Mouse (Mus musculus): ENCODE measurements around the gene Sept11. TPM values are rescaled to one million over a fixed set of nuclear protein-coding genes. Genes with fewer than 3 reads are reported as not detected.

The Sept11 gene
- polyA plus RNA-seq, 1 experiment: 102 TPM

GRCm38 (mm10) chr5:93136956-93137586, 43.8 kb downstream of the Sept11 start:
- Histone ChIP-seq H3K27me3 (ENCODE audit: control insufficient read depth, insufficient read depth, insufficient read length) (no peaks in the 10 kb centered on the region), H3ac (ENCODE audit: control insufficient read depth, insufficient read length, low read depth) (no peak overlapping the region), H3K79me2 (ENCODE audit: control insufficient read depth, insufficient read depth) (peaks cover 75% of the 10 kb centered on the region), H3K4me3 (ENCODE audit: insufficient read depth, poor library complexity, severe bottlenecking) (no peak overlapping the region), H3K36me3 (ENCODE audit: control insufficient read depth, insufficient read depth) (peaks cover 37% of the 10 kb centered on the region), H3K79me3 (ENCODE audit: low read depth) (peaks cover 61% of the 10 kb centered on the region)
- TF ChIP-seq USF1 (IDR thresholded peaks at IDR 0.05; ENCODE audit: low read depth) (no peak), CTCF (IDR thresholded peaks at IDR 0.05; ENCODE audit: control insufficient read depth, insufficient read depth, insufficient read length) (no peak), FOSL1 (IDR thresholded peaks at IDR 0.05; ENCODE audit: insufficient read depth, low read length, poor library complexity, severe bottlenecking) (no peak), CEBPB (IDR thresholded peaks at IDR 0.05; ENCODE audit: low read depth) (no peak), MYOD1 (IDR thresholded peaks at IDR 0.05; ENCODE audit: control insufficient read depth, insufficient read length, low read depth) (no peak), MYOG (IDR thresholded peaks at IDR 0.05; ENCODE audit: control insufficient read depth, extremely low read depth, insufficient read length) (no peak), MAX (IDR thresholded peaks at IDR 0.05) (no peak)

DNA sequence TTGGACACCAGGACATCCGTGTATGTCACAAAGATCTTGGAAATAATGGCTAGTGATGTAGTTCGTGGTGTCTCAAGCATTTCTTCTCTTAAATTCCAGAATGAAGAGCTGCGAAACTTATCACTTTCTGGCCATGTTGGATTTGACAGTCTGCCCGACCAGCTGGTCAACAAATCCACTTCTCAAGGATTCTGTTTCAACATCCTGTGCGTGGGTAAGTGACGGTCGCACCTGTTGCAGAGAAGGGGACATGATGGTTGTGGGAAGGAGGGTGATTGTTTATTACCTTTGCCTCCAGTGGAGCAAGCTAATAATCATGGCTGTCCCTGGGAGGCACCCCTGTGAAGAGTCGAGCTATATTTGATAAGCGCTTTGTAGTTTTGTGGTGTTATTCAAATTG, 46.1 kb downstream of the Sept11 start:
- Histone ChIP-seq H3K27me3 (ENCODE audit: control insufficient read depth, insufficient read depth, insufficient read length) (no peaks in the 10 kb centered on the region), H3K79me2 (ENCODE audit: control insufficient read depth, insufficient read depth) (peaks cover 69% of the 10 kb centered on the region), H3K36me3 (ENCODE audit: control insufficient read depth, insufficient read depth) (peaks cover 42% of the 10 kb centered on the region), H3K4me3 (ENCODE audit: insufficient read depth, poor library complexity, severe bottlenecking) (no peak overlapping the region), H3ac (ENCODE audit: control insufficient read depth, insufficient read length, low read depth) (no peak overlapping the region), H3K79me3 (ENCODE audit: low read depth) (peaks cover 45% of the 10 kb centered on the region)
- TF ChIP-seq CTCF (IDR thresholded peaks at IDR 0.05; ENCODE audit: control insufficient read depth, insufficient read depth, insufficient read length) (no peak), MAX (IDR thresholded peaks at IDR 0.05) (no peak), CEBPB (IDR thresholded peaks at IDR 0.05; ENCODE audit: low read depth) (no peak), FOSL1 (IDR thresholded peaks at IDR 0.05; ENCODE audit: insufficient read depth, low read length, poor library complexity, severe bottlenecking) (no peak)

DNA sequence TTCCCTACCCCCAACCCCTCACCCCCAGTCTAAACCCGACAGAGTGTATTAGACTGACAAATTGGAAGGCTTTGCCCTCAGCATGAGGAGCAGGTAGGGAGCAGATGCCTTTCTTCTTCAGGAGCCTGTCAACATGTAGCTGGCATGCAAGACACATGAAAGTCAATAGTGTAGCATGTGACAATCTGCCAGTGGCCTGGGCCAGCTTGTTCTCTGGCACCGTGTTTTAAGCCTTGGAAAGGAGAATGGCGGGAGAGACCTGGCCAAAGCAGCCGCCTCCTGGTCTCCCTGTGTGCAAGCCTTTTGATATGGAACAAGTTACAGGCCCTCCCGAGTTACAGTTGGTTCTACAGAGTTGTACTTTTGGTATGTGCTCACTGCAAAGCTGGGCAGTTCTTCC, 47.5 kb downstream of the Sept11 start:
- H3K79me3 ChIP-seq (ENCODE audit: low read depth): peaks cover 34% of the 10 kb centered on the region
- no peaks in the 10 kb centered on the region for H3K27me3 ChIP-seq (ENCODE audit: control insufficient read depth, insufficient read depth, insufficient read length)
- peaks cover 45% of the 10 kb centered on the region for H3K36me3 ChIP-seq (ENCODE audit: control insufficient read depth, insufficient read depth)

DNA sequence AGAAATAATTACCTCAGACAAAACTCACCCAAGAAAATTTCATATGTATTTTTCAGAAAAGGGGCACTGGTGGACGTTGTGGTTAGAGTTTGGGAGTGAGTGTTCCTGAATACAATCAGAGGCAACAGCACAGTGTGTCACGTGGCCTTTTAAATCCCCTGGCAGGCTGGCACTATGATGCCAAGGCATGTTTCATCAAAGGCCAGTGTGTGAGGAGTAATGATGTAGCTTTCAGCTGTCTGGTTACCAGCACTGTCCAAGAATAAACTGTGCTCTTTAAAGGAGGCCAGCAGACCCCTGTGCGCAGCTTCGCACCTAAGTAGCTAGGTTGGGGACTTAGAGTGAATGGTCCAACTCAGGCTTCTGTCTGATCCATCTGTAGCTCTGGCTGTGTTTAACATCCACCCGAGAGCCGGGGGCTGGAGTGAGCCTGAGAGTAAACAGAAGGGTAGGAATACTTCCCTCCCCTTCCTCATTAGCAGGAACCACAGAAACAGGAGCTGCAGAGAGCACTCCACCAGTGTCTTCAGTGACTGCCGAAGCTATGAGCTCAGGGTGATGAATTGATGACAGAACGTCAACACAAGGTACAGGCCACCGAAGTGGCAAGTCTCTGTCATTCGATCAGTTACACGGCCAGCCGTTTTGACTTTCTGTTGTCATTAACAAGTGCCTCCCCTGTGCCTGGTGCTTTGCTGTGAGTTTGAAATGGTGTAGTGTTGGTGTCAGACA, 50.3 kb downstream of the Sept11 start:
- Histone ChIP-seq H3K36me3 (ENCODE audit: control insufficient read depth, insufficient read depth) (peaks cover 57% of the 10 kb centered on the region), H3K79me2 (ENCODE audit: control insufficient read depth, insufficient read depth) (peaks cover 63% of the 10 kb centered on the region), H3K4me3 (ENCODE audit: insufficient read depth, poor library complexity, severe bottlenecking) (no peak overlapping the region), H3K27me3 (ENCODE audit: control insufficient read depth, insufficient read depth, insufficient read length) (no peaks in the 10 kb centered on the region), H3K79me3 (ENCODE audit: low read depth) (peaks cover 17% of the 10 kb centered on the region), H3ac (ENCODE audit: control insufficient read depth, insufficient read length, low read depth) (no peak overlapping the region)
- no peak for TF ChIP-seq MYOD1 (IDR thresholded peaks at IDR 0.05; ENCODE audit: control insufficient read depth, insufficient read length, low read depth)
- peak; percentile 38 for TF ChIP-seq USF1 (IDR thresholded peaks at IDR 0.05; ENCODE audit: low read depth)

More for the DNA sequence above, 47.5 kb downstream of the Sept11 start:
- Histone ChIP-seq H3ac (ENCODE audit: control insufficient read depth, insufficient read length, low read depth) (no peak overlapping the region), H3K79me2 (ENCODE audit: control insufficient read depth, insufficient read depth) (peaks cover 68% of the 10 kb centered on the region), H3K4me3 (ENCODE audit: insufficient read depth, poor library complexity, severe bottlenecking) (no peak overlapping the region)
- TF ChIP-seq CTCF (IDR thresholded peaks at IDR 0.05; ENCODE audit: control insufficient read depth, insufficient read depth, insufficient read length): no peak
- TF ChIP-seq MAX (IDR thresholded peaks at IDR 0.05): no peak
- TF ChIP-seq FOSL1 (IDR thresholded peaks at IDR 0.05; ENCODE audit: insufficient read depth, low read length, poor library complexity, severe bottlenecking): no peak
- TF ChIP-seq MYOG (IDR thresholded peaks at IDR 0.05; ENCODE audit: control insufficient read depth, extremely low read depth, insufficient read length): no peak
- no peak for TF ChIP-seq USF1 (IDR thresholded peaks at IDR 0.05; ENCODE audit: low read depth)
- no peak for TF ChIP-seq CEBPB (IDR thresholded peaks at IDR 0.05; ENCODE audit: low read depth)
- no peak for TF ChIP-seq MYOD1 (IDR thresholded peaks at IDR 0.05; ENCODE audit: control insufficient read depth, insufficient read length, low read depth)

DNA sequence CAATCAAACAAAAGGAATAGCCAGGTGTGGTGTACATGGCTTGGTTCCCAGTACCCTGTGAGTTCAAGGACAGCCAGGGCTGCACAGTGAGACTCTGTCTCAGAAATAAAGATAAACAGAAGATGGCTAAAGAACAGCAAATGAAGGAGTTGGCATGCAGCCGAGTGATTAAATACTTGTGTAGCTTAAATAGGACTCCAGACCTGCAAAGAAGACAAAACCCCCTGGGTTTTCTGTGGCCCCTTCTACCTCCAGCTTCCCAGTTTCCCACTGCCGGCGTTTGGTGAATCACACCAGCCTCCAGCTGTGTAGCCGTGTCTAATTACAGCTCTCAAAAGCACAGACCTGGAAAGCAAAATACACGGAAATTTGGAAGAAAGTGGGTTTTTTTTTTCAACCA, 51.6 kb downstream of the Sept11 start:
- Histone ChIP-seq H3K4me3 (ENCODE audit: insufficient read depth, poor library complexity, severe bottlenecking) (no peak overlapping the region), H3ac (ENCODE audit: control insufficient read depth, insufficient read length, low read depth) (no peak overlapping the region), H3K36me3 (ENCODE audit: control insufficient read depth, insufficient read depth) (peaks cover 65% of the 10 kb centered on the region), H3K79me3 (ENCODE audit: low read depth) (peaks cover 16% of the 10 kb centered on the region), H3K27me3 (ENCODE audit: control insufficient read depth, insufficient read depth, insufficient read length) (no peaks in the 10 kb centered on the region), H3K79me2 (ENCODE audit: control insufficient read depth, insufficient read depth) (peaks cover 52% of the 10 kb centered on the region)
- TF ChIP-seq USF1 (IDR thresholded peaks at IDR 0.05; ENCODE audit: low read depth) (no peak), MYOG (IDR thresholded peaks at IDR 0.05; ENCODE audit: control insufficient read depth, extremely low read depth, insufficient read length) (no peak), MYOD1 (IDR thresholded peaks at IDR 0.05; ENCODE audit: control insufficient read depth, insufficient read length, low read depth) (no peak), FOSL1 (IDR thresholded peaks at IDR 0.05; ENCODE audit: insufficient read depth, low read length, poor library complexity, severe bottlenecking) (no peak), CEBPB (IDR thresholded peaks at IDR 0.05; ENCODE audit: low read depth) (no peak), MAX (IDR thresholded peaks at IDR 0.05) (no peak), CTCF (IDR thresholded peaks at IDR 0.05; ENCODE audit: control insufficient read depth, insufficient read depth, insufficient read length) (no peak)

DNA sequence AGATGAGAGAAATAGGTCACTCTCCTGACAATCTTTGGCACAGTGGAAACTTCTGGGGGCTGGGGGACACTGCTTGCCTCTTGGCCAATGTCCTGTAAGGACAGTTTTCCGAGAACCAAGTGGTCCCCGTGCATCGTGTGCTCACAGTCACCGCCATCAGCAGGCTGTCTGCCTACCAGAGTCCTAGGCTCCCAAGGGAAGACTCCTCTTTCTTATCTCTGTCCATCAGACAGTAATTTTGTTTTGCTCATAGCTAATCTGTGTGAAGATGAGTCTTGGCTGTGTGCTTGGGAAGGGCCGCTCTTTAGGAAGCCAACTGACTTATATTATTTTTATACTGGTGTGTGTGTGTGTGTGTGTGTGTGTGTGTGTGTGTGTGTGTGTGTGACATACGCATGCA, 52.3 kb downstream of the Sept11 start:
- no peaks in the 10 kb centered on the region for H3K27me3 ChIP-seq (ENCODE audit: control insufficient read depth, insufficient read depth, insufficient read length)
- H3K36me3 ChIP-seq (ENCODE audit: control insufficient read depth, insufficient read depth): peaks cover 67% of the 10 kb centered on the region
- H3K79me3 ChIP-seq (ENCODE audit: low read depth): peaks cover 16% of the 10 kb centered on the region
- H3K4me3 ChIP-seq (ENCODE audit: insufficient read depth, poor library complexity, severe bottlenecking): no peak overlapping the region
- H3K79me2 ChIP-seq (ENCODE audit: control insufficient read depth, insufficient read depth): peaks cover 52% of the 10 kb centered on the region
- TF ChIP-seq FOSL1 (IDR thresholded peaks at IDR 0.05; ENCODE audit: insufficient read depth, low read length, poor library complexity, severe bottlenecking): no peak
- TF ChIP-seq MAX (IDR thresholded peaks at IDR 0.05): no peak
- no peak for TF ChIP-seq CEBPB (IDR thresholded peaks at IDR 0.05; ENCODE audit: low read depth)
- TF ChIP-seq CTCF (IDR thresholded peaks at IDR 0.05; ENCODE audit: control insufficient read depth, insufficient read depth, insufficient read length): no peak
- no peak for TF ChIP-seq MYOD1 (IDR thresholded peaks at IDR 0.05; ENCODE audit: control insufficient read depth, insufficient read length, low read depth)
- no peak for TF ChIP-seq MYOG (IDR thresholded peaks at IDR 0.05; ENCODE audit: control insufficient read depth, extremely low read depth, insufficient read length)
- no peak overlapping the region for H3ac ChIP-seq (ENCODE audit: control insufficient read depth, insufficient read length, low read depth)
